Mouse (Mus musculus): ENCODE results near the gene P2ry10b. TPM values are rescaled to one million over a fixed set of nuclear protein-coding genes. Genes with fewer than 3 reads are reported as not detected.

P2ry10b gene
- total and polyA plus RNA-seq, 3 experiments = 0.14 to 9.8 (median 8.1) TPM

GRCm38 (mm10) chrX:107178742-107179141, 30.0 kb downstream of the P2ry10b start:
- no peaks in the 10 kb centered on the region for H3K4me1 ChIP-seq (ENCODE audit: insufficient read depth, low read depth, low read length)
- DNase-seq (ENCODE audit: low spot score) (no peak), ATAC-seq (ENCODE audit: extremely low read depth, insufficient number of reproducible peaks, low FRiP score, poor library complexity, severe bottlenecking) (no peak)
- H3K4me3 ChIP-seq (ENCODE audit: low read depth, low read length) = no peak overlapping the region
- TF ChIP-seq CTCF (IDR thresholded peaks at IDR 0.05; ENCODE audit: low read depth, low read length) (no peak), TAL1 (conservative IDR thresholded peaks at IDR 0.05; ENCODE audit: low read depth, low read length) (no peak), POLR2AphosphoS5 (IDR thresholded peaks at IDR 0.05; ENCODE audit: insufficient replicate concordance, low read depth, low read length) (no peak), GATA1 (IDR thresholded peaks at IDR 0.05; ENCODE audit: borderline replicate concordance, low read length) (no peak), GATA2 (IDR thresholded peaks at IDR 0.05; ENCODE audit: borderline replicate concordance, low read depth, low read length) (no peak)
- no peaks in the 10 kb centered on the region; the same call in 1 of the 2 replicates for H3K27me3 ChIP-seq (ENCODE audit: insufficient read depth, low read length)
- no peaks in the 10 kb centered on the region for H3K36me3 ChIP-seq (replicated peaks)
- no peaks in the 10 kb centered on the region for H3K9me3 ChIP-seq (replicated peaks)

- TF ChIP-seq TAL1 (conservative IDR thresholded peaks at IDR 0.05; ENCODE audit: low read depth, low read length) (no peak), POLR2AphosphoS5 (IDR thresholded peaks at IDR 0.05; ENCODE audit: insufficient replicate concordance, low read depth, low read length) (no peak), GATA2 (IDR thresholded peaks at IDR 0.05; ENCODE audit: borderline replicate concordance, low read depth, low read length) (no peak), CTCF (IDR thresholded peaks at IDR 0.05; ENCODE audit: low read depth, low read length) (no peak), GATA1 (IDR thresholded peaks at IDR 0.05; ENCODE audit: borderline replicate concordance, low read length) (no peak)
Observed at GRCm38 (mm10) chrX:107217577-107218090, 68.9 kb downstream of the P2ry10b start.

More at GRCm38 (mm10) chrX:107217577-107218090, 68.9 kb downstream of the P2ry10b start:
- Histone ChIP-seq H3K4me1 (ENCODE audit: insufficient read depth, low read depth, low read length) (no peaks in the 10 kb centered on the region), H3K27me3 (ENCODE audit: insufficient read depth, low read length) (no peaks in the 10 kb centered on the region), H3K9me3 (replicated peaks) (no peaks in the 10 kb centered on the region), H3K36me3 (replicated peaks) (no peaks in the 10 kb centered on the region), H3K4me3 (ENCODE audit: low read depth, low read length) (no peak overlapping the region)
- ATAC-seq (ENCODE audit: extremely low read depth, insufficient number of reproducible peaks, low FRiP score, poor library complexity, severe bottlenecking) (no peak), DNase-seq (ENCODE audit: low spot score) (no peak)

Other genes starting within 250 kb of the P2ry10b start
- gene Lpar4, start 228.3 kb upstream of the P2ry10b start, total RNA-seq (2014; fragmentation: Nextera tagmentation) = 0.38 and 0.78 TPM in 2 replicates
- 0.17 and 0.33 TPM in 2 replicates for gene Lpar4, start 228.3 kb upstream of the P2ry10b start, total RNA-seq (2017)
- not detected in 2 replicates for gene Lpar4, start 228.3 kb upstream of the P2ry10b start, polyA plus RNA-seq (2012)
- 28.9 and 29.1 TPM in 2 replicates for gene P2ry10, start 60.4 kb upstream of the P2ry10b start, total RNA-seq (2014; fragmentation: Nextera tagmentation)
- 4.6 and 4.8 TPM in 2 replicates for gene P2ry10, start 60.4 kb upstream of the P2ry10b start, total RNA-seq (2017)
- 0.10 TPM in 2 replicates for gene P2ry10, start 60.4 kb upstream of the P2ry10b start, polyA plus RNA-seq (2012)
- 1.3 and 1.8 TPM in 2 replicates for gene Gpr174, start 107.0 kb downstream of the P2ry10b start, total RNA-seq (2014; fragmentation: Nextera tagmentation)
- 10.4 and 11.0 TPM in 2 replicates for gene Gpr174, start 107.0 kb downstream of the P2ry10b start, total RNA-seq (2017)
- gene Gpr174, start 107.0 kb downstream of the P2ry10b start, polyA plus RNA-seq (2012) = 0.03 TPM in 1 of 2 replicates, not detected in the other